Mouse (Mus musculus) right cerebral cortex, postnatal 4 days (tissue): Measurements from ENCODE around the gene Ablim2.

Experiments used
- DNase-seq: peaks from one replicate; pipeline ENCODE4 v3.0.0-alpha.2; 2022

The Ablim2 gene

DNA sequence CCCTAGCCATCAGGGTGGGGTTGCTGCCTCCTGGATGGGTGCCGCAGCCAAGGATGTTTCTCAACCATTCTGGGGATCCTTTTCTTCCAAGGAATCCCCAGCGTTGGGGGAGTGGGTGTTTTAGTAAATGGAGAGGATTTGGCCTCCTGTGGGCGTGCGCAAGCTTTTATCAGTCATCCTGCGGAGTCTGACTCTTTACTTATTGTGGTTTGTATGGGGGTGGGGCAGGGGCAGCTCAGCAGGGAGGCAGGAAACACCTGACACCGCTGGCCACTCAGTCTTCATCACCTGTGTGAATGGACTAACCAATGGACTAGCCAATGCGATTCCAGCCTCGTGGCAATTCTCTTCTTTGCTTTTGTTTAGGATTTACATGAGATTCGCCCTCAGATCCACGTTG lies 17.0 kb upstream of the Ablim2 start:
- no peak for DNase-seq

DNA sequence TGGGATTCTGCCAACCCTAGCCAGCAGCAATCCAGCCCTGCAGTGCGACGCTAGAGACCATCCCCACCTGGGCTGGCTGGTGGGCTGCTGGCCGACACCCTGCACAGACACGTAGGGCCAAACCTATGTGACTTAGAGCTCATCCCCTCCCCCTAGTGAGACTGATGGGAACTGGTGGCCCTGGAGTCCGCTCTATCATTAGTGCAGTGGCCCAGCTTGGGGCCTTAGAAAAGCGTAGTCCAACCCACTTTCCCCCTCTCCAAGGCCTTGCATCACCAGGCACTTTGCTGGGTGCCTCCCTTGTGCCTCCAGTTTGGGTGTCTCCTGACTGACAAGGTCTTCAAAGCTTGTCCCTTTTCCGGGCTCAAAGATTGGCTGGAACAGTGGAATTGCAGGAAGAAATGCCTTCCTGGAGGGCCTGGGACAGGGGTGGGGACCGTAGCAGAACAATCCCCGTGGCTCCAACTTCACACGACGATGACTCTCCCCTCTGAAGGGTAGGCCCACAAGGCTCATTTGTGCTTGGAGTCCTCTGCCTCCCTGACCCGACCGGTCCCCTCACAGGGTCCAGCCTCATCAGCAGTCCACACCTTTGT lies 16.4 kb upstream of the Ablim2 start:
- DNase-seq, result no peak

DNA sequence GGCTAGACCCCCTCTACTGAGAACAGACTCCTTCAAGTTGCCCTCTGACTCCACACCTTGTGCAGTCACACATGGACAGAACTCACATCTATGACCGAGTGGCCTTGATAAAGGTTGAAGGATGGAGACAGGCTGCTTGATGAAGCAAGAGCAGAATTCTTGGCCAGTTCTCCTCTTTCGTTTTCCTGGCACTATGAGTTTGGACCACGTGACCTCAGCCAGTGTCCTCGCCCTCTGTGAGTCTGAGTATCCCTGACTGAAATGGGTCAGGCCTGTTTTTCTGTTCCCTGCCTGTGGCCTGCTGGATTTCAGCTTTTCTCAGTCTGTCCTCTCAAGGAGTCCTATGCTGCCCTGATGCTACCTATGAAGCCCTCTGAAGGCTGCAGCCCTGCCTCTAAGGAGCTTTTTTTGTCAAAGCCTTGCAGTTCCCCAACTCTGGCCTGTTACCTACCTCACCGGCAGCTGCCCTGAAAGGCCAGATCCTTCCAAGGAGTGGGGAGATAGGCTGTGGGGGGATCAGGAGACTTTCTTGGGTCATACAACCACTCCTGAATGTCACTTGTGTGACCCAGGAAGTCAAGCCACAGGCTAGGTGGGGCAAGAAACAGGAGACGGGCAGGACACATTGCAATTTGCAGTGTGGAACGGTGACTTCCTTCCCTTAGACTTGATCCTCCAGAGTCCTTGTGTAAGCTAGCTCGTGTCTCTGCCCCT lies 14.3 kb upstream of the Ablim2 start:
- no peak for DNase-seq

DNA sequence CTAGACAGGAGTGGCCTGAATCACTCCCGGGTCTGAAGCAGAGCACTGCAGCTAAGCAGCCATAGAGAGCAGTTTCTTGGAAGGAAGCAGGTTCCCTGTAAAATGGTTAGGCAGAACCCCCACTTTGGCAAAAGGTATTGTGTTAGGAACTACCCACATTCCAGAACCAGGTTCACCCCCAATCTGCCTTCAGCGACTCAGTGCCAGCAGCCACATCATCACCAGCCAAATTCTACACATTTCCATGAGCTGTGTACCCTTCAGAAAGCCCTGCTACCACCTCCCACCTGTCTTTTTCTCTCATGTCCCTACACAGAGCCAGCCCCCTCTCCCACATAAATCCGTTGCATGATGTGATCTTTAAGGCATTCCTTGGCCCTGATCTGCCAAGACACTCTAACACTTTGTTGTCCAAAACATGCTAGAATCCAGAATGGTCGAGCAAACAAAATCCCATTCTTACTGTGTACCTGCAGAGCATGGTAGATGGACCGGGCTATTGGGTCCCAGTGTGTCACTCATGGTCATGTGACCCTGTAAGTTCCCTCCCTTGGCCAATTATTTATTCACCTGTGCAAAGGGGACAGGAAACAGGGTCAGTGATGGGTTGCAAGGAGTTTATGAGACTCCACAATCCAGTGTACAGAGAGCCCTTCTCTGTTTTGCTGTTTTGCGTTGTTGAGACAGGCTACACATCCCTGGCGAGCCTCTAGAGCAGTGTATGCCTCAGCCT lies 13.5 kb upstream of the Ablim2 start:
- no peak for DNase-seq

DNA sequence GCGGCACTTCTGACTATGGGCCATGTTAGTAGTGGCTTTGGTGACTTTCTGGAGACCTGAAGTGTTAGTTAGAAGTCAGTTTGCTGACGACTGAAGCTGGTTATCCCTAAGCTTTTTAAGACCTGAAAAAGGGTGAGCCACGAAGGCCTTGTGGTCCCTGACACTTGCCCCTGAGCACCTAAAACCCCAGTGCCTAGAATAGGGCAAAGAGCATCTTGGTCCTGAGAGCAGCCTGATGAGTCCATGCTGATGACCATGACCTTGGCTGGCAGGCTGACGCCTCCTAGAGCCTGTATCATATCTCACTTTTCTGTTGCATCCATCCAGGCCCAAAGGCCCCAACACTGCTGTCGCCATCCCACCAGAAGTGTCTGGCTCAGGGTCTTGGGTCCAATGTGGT lies 12.3 kb upstream of the Ablim2 start:
- no peak for DNase-seq

DNA sequence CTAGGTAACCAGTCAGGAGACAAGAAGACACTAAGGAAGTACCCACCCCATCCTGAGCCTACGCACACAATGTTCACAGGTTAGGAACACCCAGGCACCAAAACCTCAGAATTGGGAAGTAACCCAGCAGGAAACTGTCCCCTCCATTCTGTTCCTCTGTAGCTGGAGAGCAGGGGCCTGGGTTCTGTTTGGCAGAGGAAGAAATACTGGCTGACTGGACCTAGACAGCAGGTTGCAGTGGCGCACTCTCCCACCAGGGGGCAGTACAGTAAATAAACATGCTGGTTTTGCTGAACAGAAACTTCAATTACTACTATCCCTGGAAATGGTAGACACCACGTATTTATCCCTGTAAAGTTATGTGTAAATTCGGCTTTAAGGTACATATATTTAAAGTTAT lies 10.8 kb upstream of the Ablim2 start:
- peak; percentile 92 for DNase-seq

DNA sequence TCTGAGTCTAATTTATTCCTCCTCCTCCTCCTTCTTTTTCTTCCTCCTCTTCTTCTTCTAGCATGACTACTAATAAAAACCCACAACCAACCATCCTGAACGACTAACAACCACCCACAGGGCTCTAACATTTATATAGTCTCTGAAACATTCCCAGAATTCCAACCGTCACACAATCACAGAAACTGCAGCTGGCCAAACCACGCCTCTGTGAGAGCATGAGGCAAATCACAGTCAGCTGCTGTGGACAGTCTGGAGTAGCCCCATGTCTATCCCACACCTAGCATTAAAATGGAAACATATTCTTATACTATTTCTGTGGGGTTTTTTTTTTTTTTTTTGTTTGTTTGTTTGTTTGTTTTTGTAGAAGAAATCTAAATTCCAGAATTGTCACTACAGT lies 8.3 kb upstream of the Ablim2 start:
- no peak for DNase-seq

DNA sequence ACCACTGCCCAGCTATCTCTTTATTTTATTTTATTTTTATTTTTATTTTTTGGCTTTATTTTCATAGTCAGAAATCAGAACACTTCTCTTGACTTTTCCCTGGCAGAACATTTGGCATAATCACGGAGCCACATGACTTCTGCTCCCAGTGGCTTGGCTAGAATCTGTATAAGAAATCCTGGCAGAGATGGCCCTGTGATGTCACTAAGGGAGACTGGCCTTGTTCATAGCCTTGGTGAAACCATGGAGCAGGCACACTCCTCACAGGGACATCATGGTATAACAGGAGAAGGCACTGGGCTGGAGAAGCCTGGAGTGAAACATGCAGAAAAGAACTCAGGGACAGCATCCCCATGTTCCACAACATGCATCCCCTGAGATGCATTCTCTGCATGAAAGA lies 7.7 kb upstream of the Ablim2 start:
- DNase-seq, result no peak

DNA sequence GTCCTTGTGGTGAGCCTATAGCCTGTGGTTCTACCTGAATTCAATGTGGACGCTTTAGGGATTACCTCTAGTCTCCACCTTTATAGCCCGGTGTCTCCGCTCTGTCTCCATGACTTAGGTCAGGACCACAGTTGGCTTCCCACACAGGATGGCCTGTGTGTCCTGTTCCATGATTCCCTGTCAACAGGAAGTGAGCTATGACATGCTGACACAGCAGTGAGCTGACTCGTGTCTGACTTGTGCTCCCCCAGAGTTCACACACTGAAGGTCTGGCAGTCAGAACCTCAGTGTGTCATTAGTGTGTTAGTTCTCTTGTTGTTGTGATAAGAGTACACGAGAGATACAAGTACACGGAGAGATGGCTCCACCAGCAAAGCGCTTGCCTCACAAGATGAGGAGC lies 6.7 kb upstream of the Ablim2 start:
- no peak for DNase-seq

DNA sequence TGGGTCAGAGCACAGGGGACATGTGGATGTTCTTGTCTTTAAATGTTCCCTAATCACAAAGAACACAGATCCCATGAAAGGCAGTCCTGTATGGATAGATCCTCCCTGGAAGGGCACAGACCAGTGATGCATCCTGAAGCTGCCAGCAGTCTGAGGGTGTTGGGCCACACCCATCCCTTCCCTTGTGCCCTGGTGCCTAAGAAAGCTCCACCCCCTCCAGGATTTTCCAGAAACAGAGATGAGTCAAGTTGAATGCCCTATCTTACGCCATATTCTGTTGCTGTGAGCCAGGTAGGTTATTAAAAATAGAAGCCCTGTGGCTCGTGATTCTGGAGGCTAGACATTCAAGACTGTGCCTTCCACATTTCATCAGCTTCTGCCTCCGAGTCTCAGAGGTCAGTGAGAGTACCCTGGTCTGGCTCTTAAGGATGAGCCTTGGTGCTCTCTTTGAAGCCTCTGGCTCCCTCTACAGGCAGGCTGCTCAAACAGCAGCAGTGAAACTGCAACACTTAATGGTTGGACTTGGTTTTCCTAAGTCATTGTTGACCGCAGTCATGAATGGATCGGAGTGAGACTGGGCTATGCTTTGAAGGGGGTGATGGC lies 2.4 kb upstream of the Ablim2 start:
- peak; percentile 59 for DNase-seq

DNA sequence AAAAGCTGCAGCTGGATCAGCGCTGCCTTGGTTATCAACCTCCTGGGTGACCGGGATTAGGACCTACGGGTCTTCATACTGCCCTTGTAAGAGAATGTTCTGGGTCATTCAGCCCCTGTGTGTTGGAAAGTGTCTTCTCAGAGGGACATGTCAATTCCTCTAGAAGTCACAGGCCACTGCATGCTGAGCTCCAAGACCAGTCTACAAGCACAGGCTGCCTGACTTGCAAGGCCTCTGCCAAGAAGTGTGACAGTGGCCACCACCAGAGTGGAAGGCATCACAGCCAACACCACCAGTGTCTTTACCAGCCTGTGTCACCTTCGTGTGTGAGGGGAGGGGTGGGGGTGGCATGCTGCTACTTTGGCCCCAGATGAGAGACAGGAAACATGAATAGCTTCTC lies 1.7 kb upstream of the Ablim2 start:
- no peak for DNase-seq

DNA sequence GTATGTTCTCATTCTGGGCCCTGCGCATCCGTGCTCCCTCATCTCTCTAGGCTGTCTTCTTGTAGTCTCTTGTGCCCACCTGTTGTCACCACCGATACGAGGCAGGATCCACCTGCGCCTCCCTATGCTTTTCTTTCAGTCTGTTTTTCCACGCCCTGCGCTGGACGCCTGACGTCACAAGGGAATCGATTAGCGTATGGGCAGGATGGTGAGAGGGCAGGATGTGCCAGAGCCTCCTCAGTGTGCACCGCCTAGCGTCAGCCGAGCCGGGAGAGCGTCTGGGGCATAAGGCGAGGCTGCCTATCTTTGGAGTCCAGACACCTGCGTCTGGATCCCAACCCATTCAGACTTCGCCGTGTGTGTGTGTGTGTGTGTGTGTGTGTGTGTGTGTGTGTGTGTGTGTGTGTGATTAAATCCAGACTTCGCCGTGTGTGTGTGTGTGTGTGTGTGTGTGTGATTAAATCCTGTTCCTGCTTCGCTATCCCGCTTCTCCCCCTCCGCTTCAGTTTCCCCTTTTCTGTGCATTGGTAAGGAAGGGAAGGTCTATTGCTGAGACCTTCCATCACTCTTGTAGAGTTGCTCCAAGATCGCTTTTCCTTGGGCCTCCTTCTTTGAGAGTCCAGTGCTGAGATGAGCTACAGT lies 562 bp upstream of the Ablim2 start:
- DNase-seq, result peak; percentile 53

DNA sequence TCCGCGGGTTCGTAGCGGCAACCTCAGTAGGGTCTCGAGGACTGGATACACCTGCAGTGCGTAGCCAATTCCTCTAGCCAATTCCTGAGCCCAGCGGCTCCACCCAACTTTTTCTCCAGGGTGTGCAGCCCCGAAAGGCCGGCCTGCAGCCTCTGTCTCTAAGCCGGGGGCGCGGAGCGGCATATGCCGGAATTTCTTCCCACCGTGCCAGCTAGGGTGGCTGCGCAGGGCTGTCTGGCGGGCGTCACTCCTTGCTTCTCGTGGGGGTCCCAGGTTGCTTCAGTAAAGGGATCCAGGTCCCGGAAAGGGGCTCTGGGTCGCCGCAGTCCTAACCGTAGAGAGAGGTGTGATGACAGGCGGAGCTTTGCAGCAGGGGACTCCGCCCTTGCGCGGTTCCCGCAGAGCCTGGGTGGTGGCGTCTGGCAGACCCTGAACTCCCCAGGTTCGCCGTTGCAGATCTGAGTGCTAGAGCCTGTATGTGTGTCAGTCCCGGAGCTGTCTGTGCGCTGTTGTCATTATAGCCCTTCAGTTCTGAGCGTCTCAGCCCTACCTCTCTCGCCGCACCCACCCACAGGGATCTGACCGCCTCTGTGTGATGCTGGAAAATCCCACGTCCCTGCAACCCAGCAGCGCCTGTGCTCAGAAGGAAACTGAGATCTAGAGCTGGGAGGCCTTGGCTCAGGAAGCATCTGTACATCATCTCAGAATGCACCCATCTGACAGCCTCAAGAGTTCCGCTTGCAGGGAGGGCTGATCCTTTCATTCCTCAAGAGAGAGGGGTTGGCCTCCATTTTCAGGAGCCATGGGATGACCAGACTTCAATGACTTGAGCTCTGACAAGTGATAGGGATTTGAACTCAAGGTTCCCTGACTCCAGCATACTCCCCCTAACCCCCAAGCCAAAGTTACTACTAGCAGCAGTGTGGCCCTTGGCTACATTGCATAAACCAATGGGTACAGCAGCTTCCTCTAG lies 687 bp downstream of the Ablim2 start:
- peak; percentile 56 for DNase-seq

DNA sequence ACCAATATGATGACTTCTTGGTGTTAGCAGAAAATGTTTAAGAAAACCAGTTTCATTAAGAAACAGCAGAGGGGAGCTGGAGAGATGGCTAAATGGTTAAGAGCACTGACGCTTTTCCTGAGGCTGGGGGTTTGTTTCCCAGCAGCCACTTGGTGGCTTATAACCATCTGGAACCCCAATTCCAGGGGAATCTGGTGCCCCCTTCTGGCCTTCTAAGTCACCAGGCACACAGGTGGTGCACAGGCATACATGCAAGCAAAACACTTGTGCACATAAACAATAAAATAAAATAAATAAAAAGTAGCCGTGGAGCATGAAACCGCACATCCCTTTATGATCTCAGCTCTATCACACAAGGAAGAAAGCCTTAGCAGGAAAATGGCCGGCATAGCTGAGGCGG lies 3.6 kb downstream of the Ablim2 start:
- DNase-seq, result no peak

DNA sequence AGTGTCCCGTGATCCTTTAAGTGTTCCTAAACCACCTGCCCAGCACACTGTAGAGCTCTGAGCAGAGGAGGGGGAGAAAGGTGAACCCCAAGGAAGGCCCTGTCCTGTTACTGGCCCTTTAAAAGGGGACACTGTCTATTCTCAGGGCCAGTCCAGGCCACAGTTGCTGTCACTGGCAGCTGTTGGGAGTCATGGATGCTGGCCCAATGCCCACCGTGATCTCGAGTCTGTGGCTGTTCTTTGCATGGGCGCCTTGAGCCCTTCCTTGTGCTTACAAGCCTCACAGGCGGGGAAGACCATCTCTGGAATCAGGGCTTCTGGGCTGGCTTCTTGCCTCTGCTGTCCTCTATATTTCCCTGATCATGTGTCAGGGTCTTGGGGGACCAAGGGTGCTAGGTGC lies 4.7 kb downstream of the Ablim2 start:
- DNase-seq, result peak; percentile 27

DNA sequence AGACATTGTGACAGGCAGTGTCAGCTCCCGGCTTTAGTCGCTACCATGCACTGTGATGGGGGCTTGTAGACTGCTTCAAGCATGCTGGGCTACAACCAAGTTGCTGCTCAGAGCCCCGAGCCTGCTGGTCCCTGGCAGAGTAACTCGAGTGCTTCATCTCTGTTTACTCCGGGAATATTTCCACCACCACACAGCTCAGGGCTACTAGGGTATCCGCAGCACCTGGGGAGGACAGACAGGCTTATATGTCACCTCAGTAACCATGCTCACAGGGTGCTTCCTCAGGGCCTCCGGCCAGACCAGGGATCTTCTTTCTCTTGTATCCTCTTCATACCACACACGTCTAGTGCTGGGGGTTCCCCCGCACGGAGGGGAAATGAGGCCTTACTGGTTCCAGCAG lies 5.2 kb downstream of the Ablim2 start:
- no peak for DNase-seq

DNA sequence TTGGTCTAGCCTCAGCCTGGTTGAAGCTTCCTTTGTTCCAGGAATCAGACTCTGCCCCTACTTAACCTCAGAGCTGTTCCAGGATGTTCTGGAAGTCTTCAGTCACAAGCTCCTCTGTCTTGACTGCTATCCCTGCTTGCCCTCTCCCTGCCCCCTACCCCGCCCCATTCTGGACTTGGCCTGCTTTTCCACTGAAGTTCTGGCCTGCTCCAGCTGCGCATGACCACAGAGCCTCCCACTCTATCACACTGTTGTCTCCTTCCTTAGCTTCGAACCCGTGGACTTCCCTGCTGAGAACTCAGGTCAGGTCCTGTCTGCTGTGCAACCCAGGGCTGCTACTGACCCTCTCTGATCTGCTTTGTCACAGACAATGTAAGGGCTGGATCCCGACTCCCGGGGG lies 8.2 kb downstream of the Ablim2 start:
- DNase-seq, result no peak

DNA sequence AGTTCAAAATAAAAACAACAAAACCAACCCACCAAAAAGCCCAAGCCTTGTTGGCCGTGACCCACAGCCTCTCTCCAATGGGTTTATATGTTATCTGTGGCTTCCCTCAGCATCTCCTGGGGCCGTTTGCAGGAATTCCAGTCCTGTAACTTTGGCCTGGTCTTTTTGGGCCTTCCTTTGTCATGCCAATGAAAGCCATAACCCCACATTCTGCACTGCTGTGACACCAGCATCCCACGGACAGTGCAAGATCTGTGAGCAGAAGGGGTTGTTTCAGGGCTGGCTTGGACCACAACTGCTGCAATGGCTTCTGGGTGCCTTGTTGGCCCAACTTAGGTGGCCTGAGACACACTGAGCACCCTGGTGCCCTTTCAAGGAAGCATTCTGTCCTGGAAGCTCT lies 10.8 kb downstream of the Ablim2 start:
- no peak for DNase-seq

DNA sequence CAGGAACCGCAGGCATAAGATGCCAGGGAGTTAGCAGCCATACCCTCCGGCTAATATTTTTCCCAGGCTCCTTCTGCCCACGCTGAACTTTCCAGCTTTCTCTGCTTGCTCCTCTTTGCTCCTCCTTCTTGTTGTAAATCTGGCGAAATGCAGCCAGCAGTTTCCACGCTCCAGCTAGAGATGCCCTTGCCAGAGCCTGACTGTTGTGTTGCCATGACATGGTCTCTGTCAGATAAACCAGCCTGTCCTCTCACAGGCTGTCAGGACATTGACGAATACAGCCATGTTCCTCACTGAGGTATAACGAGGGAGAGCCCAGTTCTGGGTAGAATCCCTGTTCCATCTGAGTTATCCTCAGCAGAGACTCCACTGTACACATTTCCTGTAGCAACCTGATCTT lies 11.3 kb downstream of the Ablim2 start:
- no peak for DNase-seq

DNA sequence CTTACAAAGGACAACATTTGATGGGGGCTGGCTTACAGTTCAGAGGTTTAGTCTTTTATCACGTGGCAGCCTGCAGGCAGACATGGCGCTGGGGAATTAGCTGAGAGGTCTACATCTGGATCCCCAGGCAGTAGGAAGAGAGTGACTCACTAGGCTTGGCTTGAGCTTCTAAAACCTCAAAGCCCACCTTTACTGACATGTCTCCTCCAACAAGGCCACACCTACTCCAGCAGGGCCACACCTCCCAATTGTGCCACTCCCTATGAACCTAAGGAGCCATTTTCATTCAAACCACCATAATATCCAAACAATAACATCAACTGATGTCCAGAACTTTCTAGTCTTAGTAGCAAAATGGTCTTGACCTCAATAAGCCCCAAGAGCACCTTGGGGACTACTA lies 12.6 kb downstream of the Ablim2 start:
- no peak for DNase-seq

DNA sequence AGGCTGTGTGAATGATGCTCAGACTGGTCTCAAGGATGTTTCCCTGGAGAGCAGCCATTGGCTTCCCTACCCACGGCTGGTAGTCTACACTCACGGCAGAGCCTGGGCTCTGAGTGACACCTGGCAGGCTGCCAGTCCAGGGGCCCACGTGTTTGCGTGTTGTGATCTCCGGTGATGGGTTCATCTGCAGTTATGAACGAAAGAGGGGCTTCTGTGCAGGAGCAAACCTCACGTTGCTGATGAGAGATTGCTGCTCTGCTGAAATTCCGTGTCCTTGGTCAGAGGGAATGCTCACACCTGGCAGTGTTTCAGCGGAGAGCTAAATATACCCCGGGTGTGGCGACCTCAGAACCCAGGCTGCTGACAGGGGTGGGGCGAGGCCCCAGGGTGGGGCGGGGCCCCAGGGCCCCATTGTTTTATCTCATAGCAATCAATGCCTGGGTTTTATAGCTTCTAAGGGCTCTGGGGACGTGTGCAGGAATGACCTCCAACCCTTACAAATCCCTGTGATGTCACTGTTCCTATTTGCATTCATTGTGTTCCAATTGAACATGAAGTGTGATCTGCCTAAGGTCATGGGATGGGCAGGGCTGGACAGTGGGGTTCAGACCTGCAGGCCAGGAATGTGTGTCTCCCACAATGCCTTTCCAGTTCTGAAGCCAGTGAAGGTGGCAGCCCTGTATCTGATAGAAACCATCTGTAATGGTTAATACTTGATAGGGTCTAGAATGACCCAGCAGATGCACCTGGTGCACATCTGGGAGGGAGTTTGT lies 13.4 kb downstream of the Ablim2 start:
- no peak for DNase-seq
